Mouse (Mus musculus): ENCODE measurements around the gene Jpt2. TPM values are rescaled to one million over a fixed set of nuclear protein-coding genes. Genes with fewer than 3 reads are reported as not detected.

Jpt2 gene
- total and polyA plus RNA-seq, 3 experiments, result 35.5 to 40.9 TPM; not detected in 1

DNA sequence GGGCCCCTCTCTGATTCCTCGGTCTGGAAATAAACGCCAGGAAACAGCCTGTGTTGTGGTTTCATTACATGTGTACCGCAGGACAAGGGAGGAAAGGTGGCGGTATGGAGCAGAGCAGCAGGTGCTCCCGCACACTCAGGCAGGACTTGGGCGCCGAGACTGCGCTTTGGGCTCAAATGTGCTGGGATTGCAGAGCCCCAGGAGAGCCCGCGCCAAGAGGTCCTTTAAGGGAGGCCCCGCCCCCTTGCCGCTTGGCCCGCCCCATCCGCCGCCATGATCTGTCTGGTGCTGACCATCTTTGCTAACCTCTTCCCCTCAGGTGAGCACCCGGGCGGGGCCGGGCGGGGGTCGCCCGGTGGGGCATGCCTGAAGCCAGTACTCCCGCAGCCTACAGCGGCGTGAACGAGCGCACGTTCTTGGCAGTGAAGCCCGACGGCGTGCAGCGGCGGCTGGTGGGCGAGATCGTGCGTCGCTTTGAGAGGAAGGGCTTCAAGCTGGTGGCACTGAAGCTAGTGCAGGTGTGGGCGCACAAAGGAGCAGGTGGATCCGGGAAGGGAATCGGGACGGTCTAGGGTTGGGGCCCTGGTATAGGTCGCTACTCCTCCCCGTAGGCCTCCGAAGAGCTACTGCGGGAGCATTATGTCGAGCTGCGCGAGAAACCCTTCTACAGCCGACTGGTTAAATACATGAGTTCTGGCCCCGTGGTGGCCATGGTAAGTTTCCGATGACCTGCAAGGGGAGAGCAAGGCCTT is 64.1 kb downstream of the Jpt2 start, which contains the start of gene Nme3:
Gene Nme3 (plus strand): TSS at position 260 of the 752 bp plus-strand sequence.
- peak within 1 kb of the TSS; percentile 95 for H3K9ac ChIP-seq (ENCODE audit: control insufficient read depth, low read depth, low read length, poor library complexity, severe bottlenecking)
- peaks cover 0 to 16% of the 10 kb centered on the region in 2 experiments; a peak in 2 of 4 replicates for H3K4me1 ChIP-seq (ENCODE audit: control insufficient read depth in 1 of 2, insufficient read depth in 2 of 2, low read length in 2 of 2)
- H3K27ac ChIP-seq (ENCODE audit: control insufficient read depth, low read depth, low read length), result peak within 1 kb of the TSS; percentile 65
- peaks cover 0 to 7% of the 10 kb centered on the region in 2 experiments; a peak in 2 of 4 replicates for H3K36me3 ChIP-seq (ENCODE audit: control insufficient read depth in 1 of 2, insufficient read depth in 2 of 2, low read length in 2 of 2)
- no peaks in the 10 kb centered on the region for H3K27me3 ChIP-seq (ENCODE audit: control insufficient read depth in 1 of 2, insufficient read depth in 2 of 2, low read length in 2 of 2)
- peak; percentile 86 for DNase-seq (ENCODE audit: low read depth, low spot score)
- peak within 1 kb of the TSS; percentile 80 to 94 for H3K4me3 ChIP-seq (ENCODE audit: control insufficient read depth in 1 of 2, insufficient read depth in 1 of 2, low read depth in 2 of 2, low read length in 2 of 2)
- peaks cover 34% of the 10 kb centered on the region for H3K79me2 ChIP-seq (ENCODE audit: control insufficient read depth, insufficient read depth, low read length, poor library complexity)
- 0 out of 2 replicates have a peak, but pooled peaks have one; percentile 33 for TF ChIP-seq TBP (IDR thresholded peaks at IDR 0.05; ENCODE audit: low read depth, low read length)
- peak; percentile 70 for TF ChIP-seq HCFC1 (IDR thresholded peaks at IDR 0.05; ENCODE audit: low read depth, low read length)
- peak; percentile 50; the same call in 1 of the 2 replicates for TF ChIP-seq NELFE (IDR thresholded peaks at IDR 0.05; ENCODE audit: low read depth, low read length)
- peak in 1 of 2 experiments; percentile 59; a peak in 2 of 4 replicates for TF ChIP-seq POLR2A (IDR thresholded peaks at IDR 0.05; ENCODE audit: control insufficient read depth in 1 of 2, insufficient read depth in 1 of 2, low read depth in 1 of 2, low read length in 2 of 2, poor library complexity in 1 of 2)
- TF ChIP-seq BHLHE40 (IDR thresholded peaks at IDR 0.05; ENCODE audit: borderline replicate concordance, low read depth, low read length), result 0 out of 2 replicates have a peak, but pooled peaks have one; percentile 22
- no peak for TF ChIP-seq TAL1 (IDR thresholded peaks at IDR 0.05; ENCODE audit: low read length)
- TF ChIP-seq NRF1 (IDR thresholded peaks at IDR 0.05; ENCODE audit: insufficient read depth, low read depth, low read length, poor library complexity, severe bottlenecking), result 0 out of 2 replicates have a peak, but pooled peaks have one; percentile 26
- peak; percentile 54; the same call in 1 of the 2 replicates for TF ChIP-seq POLR2AphosphoS2 (IDR thresholded peaks at IDR 0.05; ENCODE audit: low read length)
- TF ChIP-seq MYB (IDR thresholded peaks at IDR 0.05; ENCODE audit: low read depth, low read length), result no peak
- no peak for TF ChIP-seq USF2 (IDR thresholded peaks at IDR 0.05; ENCODE audit: borderline replicate concordance in 1 of 2, insufficient read depth in 1 of 2, low read depth in 1 of 2, low read length in 2 of 2)
- 0 out of 2 replicates have a peak, but pooled peaks have one; percentile 36 for TF ChIP-seq MAX (IDR thresholded peaks at IDR 0.05; ENCODE audit: low read length)
- TF ChIP-seq SIN3A (IDR thresholded peaks at IDR 0.05; ENCODE audit: low read length), result peak; percentile 55
- H3K9me3 ChIP-seq (replicated peaks; ENCODE audit: insufficient read depth, low read length), result no peaks in the 10 kb centered on the region

- Histone ChIP-seq H3K9me3 (replicated peaks; ENCODE audit: insufficient read depth, low read length) (no peaks in the 10 kb centered on the region), H3K27ac (ENCODE audit: control insufficient read depth, low read depth, low read length) (peak overlapping the region; percentile 65), H3K27me3 (ENCODE audit: control insufficient read depth in 1 of 2, insufficient read depth in 2 of 2, low read length in 2 of 2) (no peaks in the 10 kb centered on the region), H3K36me3 (ENCODE audit: control insufficient read depth in 1 of 2, insufficient read depth in 2 of 2, low read length in 2 of 2) (peaks cover 0 to 7% of the 10 kb centered on the region in 2 experiments; a peak in 2 of 4 replicates), H3K4me3 (ENCODE audit: control insufficient read depth in 1 of 2, insufficient read depth in 1 of 2, low read depth in 2 of 2, low read length in 2 of 2) (peak overlapping the region; percentile 80 to 94), H3K4me1 (ENCODE audit: control insufficient read depth in 1 of 2, insufficient read depth in 2 of 2, low read length in 2 of 2) (peaks cover 0 to 16% of the 10 kb centered on the region in 2 experiments; a peak in 2 of 4 replicates), H3K9ac (ENCODE audit: control insufficient read depth, low read depth, low read length, poor library complexity, severe bottlenecking) (peak overlapping the region; percentile 95), H3K79me2 (ENCODE audit: control insufficient read depth, insufficient read depth, low read length, poor library complexity) (peaks cover 34% of the 10 kb centered on the region)
- DNase-seq (ENCODE audit: low read depth, low spot score), result no peak
- TF ChIP-seq POLR2A (IDR thresholded peaks at IDR 0.05; ENCODE audit: control insufficient read depth in 1 of 2, insufficient read depth in 1 of 2, low read depth in 1 of 2, low read length in 2 of 2, poor library complexity in 1 of 2) (0 out of 4 replicates have a peak, but pooled peaks of 1 of the 2 experiments have one; percentile 4), ZMIZ1 (IDR thresholded peaks at IDR 0.05; ENCODE audit: low read depth, low read length) (no peak), NELFE (IDR thresholded peaks at IDR 0.05; ENCODE audit: low read depth, low read length) (no peak)
These were observed 64.8 kb downstream of the Jpt2 start for GRCm38 (mm10) chr17:24895571-24896240.
